Comparison of ENCODE assay signal across 9 mouse cellular contexts in the genomic region with DNA sequence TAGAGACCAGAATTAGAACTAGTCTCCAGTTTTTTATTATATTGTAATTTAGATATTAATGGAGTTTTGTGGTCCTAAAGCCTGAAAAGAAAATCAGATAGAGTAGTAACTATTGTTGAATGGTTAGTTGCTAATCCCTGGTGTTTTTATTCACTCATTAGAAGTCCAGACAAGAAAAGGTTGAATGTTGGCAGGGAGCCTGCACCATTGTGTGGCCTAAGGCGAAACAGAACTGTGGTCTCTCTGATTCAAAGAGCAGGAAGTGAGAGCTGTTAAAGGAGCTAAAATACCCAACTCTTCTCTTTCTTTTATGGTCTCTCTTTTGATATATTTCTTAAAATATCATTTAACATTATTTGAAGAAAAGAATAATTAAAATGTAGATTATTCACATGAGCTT. TPM values are rescaled to one million over a fixed set of nuclear protein-coding genes. Genes with fewer than 3 reads are reported as not detected.
DNase-seq lines count a peak whose midpoint lies in the region; ATAC-seq and TF ChIP-seq lines count a peak whose summit lies in the region.
"Had no signal": no experiment of that assay in that cellular context is flagged by ENCODE, and none has a peak within 500 bp of the region (broad histone marks: within the 10 kb centered on the region; RNA-seq: fewer than 3 reads in every experiment).

No protein-coding gene starts in this region.

- H3K4me2 ChIP-seq in limb, embryonic 14.5 days (replicated peaks; ENCODE audit: low read depth, low read length, severe bottlenecking): no peak overlapping the region

- DNase-seq in heart, adult 18-20 months: peak; percentile 67 to 75
- no peak for DNase-seq in heart, embryonic 10.5 days (ENCODE audit: low spot score)
- peak; percentile 35 for DNase-seq in adrenal gland, postnatal 14 days
- peak; percentile 59 to 62 for DNase-seq in heart, postnatal 10 days
- DNase-seq in limb, embryonic 14.5 days (ENCODE audit: low spot score): peak; percentile 42
- DNase-seq in yolk sac, embryonic 10.5 days (ENCODE audit: low spot score): no peak
- DNase-seq in liver: no peak
- DNase-seq in urinary bladder, postnatal 4 days (ENCODE audit: low spot score in 2 of 2): no peak

- no peak for TF ChIP-seq POLR2A in limb, embryonic 14.5 days (IDR thresholded peaks at IDR 0.05; ENCODE audit: borderline replicate concordance, extremely low read depth, insufficient read depth, insufficient read length)

- no peak overlapping the region for H3K9ac ChIP-seq in limb, embryonic 14.5 days (ENCODE audit: low read depth, low read length, severe bottlenecking)

- no peak for ATAC-seq in limb, embryonic 14.5 days (ENCODE audit: low FRiP score, low read depth)

- no peaks in the 10 kb centered on the region for H3K9me3 ChIP-seq in heart, embryonic 10.5 days
- H3K9me3 ChIP-seq in limb, embryonic 14.5 days (ENCODE audit: control insufficient read depth, low read length): no peaks in the 10 kb centered on the region

- no peak overlapping the region for H3K27ac ChIP-seq in heart, embryonic 10.5 days
- H3K27ac ChIP-seq in limb, embryonic 14.5 days (replicated peaks; ENCODE audit: low read depth, low read length): no peak overlapping the region
- H3K27ac ChIP-seq: left cerebral cortex, adult 2 months had no signal

- 75% methylated on average over 1 of the region's 1 CpGs for WGBS in heart, embryonic 10.5 days
- WGBS in limb, embryonic 14.5 days: 41% methylated on average over 1 of the region's 1 CpGs

- H3K4me3 ChIP-seq in heart, embryonic 10.5 days: no peak overlapping the region
- H3K4me3 ChIP-seq in limb, embryonic 14.5 days (replicated peaks; ENCODE audit: low read length): no peak overlapping the region
- H3K4me3 ChIP-seq: left cerebral cortex, adult 2 months had no signal

- intact Hi-C loops in heart, postnatal 10 days (cut with DNase I): loop anchor here (5.0 kb wide), 1 partner anchor 33 kb away; the partner anchor contains the start of gene Bmpr2

- peaks cover 4% of the 10 kb centered on the region; the same call in 1 of the 2 replicates for H3K36me3 ChIP-seq in heart, embryonic 10.5 days
- no peaks in the 10 kb centered on the region for H3K36me3 ChIP-seq in limb, embryonic 14.5 days (ENCODE audit: control insufficient read depth, insufficient read depth, low read length)

- H3K27me3 ChIP-seq in heart, embryonic 10.5 days (ENCODE audit: insufficient read depth, poor library complexity, severe bottlenecking): no peaks in the 10 kb centered on the region
- no peaks in the 10 kb centered on the region for H3K27me3 ChIP-seq in limb, embryonic 14.5 days (ENCODE audit: control insufficient read depth, insufficient read depth, low read length)

- no peaks in the 10 kb centered on the region for H3K4me1 ChIP-seq in heart, embryonic 10.5 days
- no peaks in the 10 kb centered on the region for H3K4me1 ChIP-seq in limb, embryonic 14.5 days (ENCODE audit: control insufficient read depth, insufficient read depth, low read length)

RNA-seq across cellular contexts. Expression of gene Bmpr2, which starts 32.1 kb away (rescaled TPM):
- total RNA-seq in heart, adult 18-20 months (2021): 10 to 100 TPM; 39.7 to 44.5 TPM
- polyA plus RNA-seq in heart, embryonic 10.5 days (2016; fragmentation: Nextera tagmentation; extraction: Ambion mirVana): 6.5 and 7.0 TPM in 2 replicates
- total RNA-seq in adrenal gland, postnatal 14 days (2021): 62.0 and 64.6 TPM in 2 replicates
- 10 to 100 TPM; 51.1 to 52.2 TPM for total RNA-seq in heart, postnatal 10 days (2021)
- 14.6 and 16.6 TPM in 2 replicates for polyA plus RNA-seq in limb, embryonic 14.5 days (2012; rRNA removed)
- polyA plus RNA-seq in limb, embryonic 14.5 days (2014; fragmentation: Nextera tagmentation; extraction: Ambion mirVana): 15.2 and 17.0 TPM in 2 replicates

Comparison
In these comparisons a context has a peak if more than half of its experiments do, and no peak if none do; other contexts are left out.
1. DNase-seq: peak in heart, adult 18-20 months (2 of 2), adrenal gland, postnatal 14 days (single experiment), heart, postnatal 10 days (2 of 2) and limb, embryonic 14.5 days (single experiment); none in heart, embryonic 10.5 days (single experiment), yolk sac, embryonic 10.5 days (single experiment), liver (single experiment) and urinary bladder, postnatal 4 days (0 of 2).